Mouse (Mus musculus) limb, embryonic 14.5 days (tissue): Measurements from ENCODE around the gene Micall2. TPM values are rescaled to one million over a fixed set of nuclear protein-coding genes. Genes with fewer than 3 reads are reported as not detected.

Experiments
- ATAC-seq: fragments of 200-750 bp; cut with Nextera tagmentation; 2 replicates; pipeline ENCODE4 v1.8.0; 2017; ENCODE audit warnings: low read depth, moderate number of reproducible peaks, moderate TSS enrichment; ENCODE audit not compliant: low FRiP score
- DNase-seq: peaks from one replicate; pipeline ENCODE4 v3.0.0-alpha.2; 2015; ENCODE audit warnings: low spot score
- H3K27ac ChIP-seq: fragments of 300-500 bp; sonication (generic); replicated peaks from 2 replicates; pipeline ENCODE4 v1.5.1; 2014; ENCODE audit warnings: low read depth, mild to moderate bottlenecking, low read length, moderate library complexity, mixed read lengths
- H3K27me3 ChIP-seq: fragments of 300-500 bp; sonication (generic); 2 replicates; pipeline ENCODE4 v1.6.1; 2014; ENCODE audit warnings: low read length, mixed read lengths; ENCODE audit not compliant: control insufficient read depth, insufficient read depth
- H3K36me3 ChIP-seq: fragments of 300-500 bp; sonication (generic); 2 replicates; pipeline ENCODE4 v1.6.1; 2014; ENCODE audit warnings: mild to moderate bottlenecking, low read length, moderate library complexity, mixed read lengths; ENCODE audit not compliant: control insufficient read depth, insufficient read depth
- H3K4me1 ChIP-seq: fragments of 300-500 bp; sonication (generic); 2 replicates; pipeline ENCODE4 v1.6.1; 2014; ENCODE audit warnings: antibody characterized with exemption, low read length, mixed read lengths; ENCODE audit not compliant: control insufficient read depth, insufficient read depth
- H3K4me2 ChIP-seq: fragments of 300-500 bp; sonication (generic); replicated peaks from 2 replicates; pipeline ENCODE4 v1.6.1; 2014; ENCODE audit warnings: low read depth, mild to moderate bottlenecking, low read length, moderate library complexity; ENCODE audit not compliant: severe bottlenecking
- H3K4me3 ChIP-seq: fragments of 300-500 bp; sonication (generic); replicated peaks from 2 replicates; pipeline ENCODE4 v1.5.1; 2014; ENCODE audit warnings: low read length
- H3K9ac ChIP-seq: fragments of 300-500 bp; sonication (generic); 2 replicates; pipeline ENCODE4 v1.6.1; 2014; ENCODE audit warnings: mild to moderate bottlenecking, low read depth, low read length, moderate library complexity; ENCODE audit not compliant: severe bottlenecking
- H3K9me3 ChIP-seq: fragments of 300-500 bp; sonication (generic); 2 replicates; pipeline ENCODE4 v1.6.1; 2016; ENCODE audit warnings: low read length; ENCODE audit not compliant: control insufficient read depth
- POLR2A ChIP-seq: fragments of 200-500 bp; IDR thresholded peaks from 2 replicates; pipeline ENCODE4 v1.8.0; 2012; ENCODE audit warnings: inconsistent platforms, mild to moderate bottlenecking, moderate library complexity, borderline replicate concordance; ENCODE audit not compliant: insufficient read depth, insufficient read length; ENCODE audit errors: extremely low read depth
- WGBS: fragments of 180-500 bp; shearing (Covaris S2); extraction: QIAGEN DNeasy Blood & Tissue Kit; methylation state at CpG from one replicate; pipeline ENCODE4 v1.1.7; 2014; 5-methylcytosine and 5-hydroxymethylcytosine counted together
- polyA plus RNA-seq, 2 experiments: library from polyadenylated mRNA; depleted of rRNA in 1 of 2; stranded (reverse) in 1 of 2; unstranded in 1 of 2; fragments of >200 nt; fragmentation: Nextera tagmentation in 1 of 2; extraction: Ambion mirVana in 1 of 2; gene quantifications; 2 replicates each; pipeline versions ENCODE4 v1.2.1 to v1.2.3; 2012 to 2014

Gene Micall2
- polyA plus RNA-seq, 2 experiments: 5.5 to 6.5 TPM

- no peak overlapping the region for H3K4me2 ChIP-seq
- H3K4me1 ChIP-seq: no peaks in the 10 kb centered on the region; the same call in 1 of the 2 replicates
- 78% methylated on average over 6 of the region's 7 CpGs for WGBS
- no peaks in the 10 kb centered on the region for H3K27me3 ChIP-seq
- H3K9me3 ChIP-seq: no peaks in the 10 kb centered on the region
- no peak overlapping the region for H3K9ac ChIP-seq
- ATAC-seq (no peak), DNase-seq (no peak)
- peaks cover 9% of the 10 kb centered on the region; the same call in 1 of the 2 replicates for H3K36me3 ChIP-seq
- TF ChIP-seq POLR2A: no peak
- H3K27ac ChIP-seq: no peak overlapping the region
- no peak overlapping the region for H3K4me3 ChIP-seq
Measured at GRCm38 (mm10) chr5:139718949-139719348, 17.2 kb downstream of the Micall2 start.

GRCm38 (mm10) chr5:139718540-139718939 is 17.6 kb downstream of the Micall2 start:
- Histone ChIP-seq H3K9ac (no peak overlapping the region), H3K4me1 (no peaks in the 10 kb centered on the region), H3K36me3 (peaks cover 9% of the 10 kb centered on the region; the same call in 1 of the 2 replicates), H3K4me2 (no peak overlapping the region), H3K27me3 (no peaks in the 10 kb centered on the region), H3K27ac (no peak overlapping the region), H3K4me3 (no peak overlapping the region), H3K9me3 (no peaks in the 10 kb centered on the region)
- no peak for ATAC-seq
- DNase-seq: no peak
- 69% methylated on average over 5 of the region's 6 CpGs for WGBS
- TF ChIP-seq POLR2A: no peak

- Histone ChIP-seq H3K4me3 (no peak overlapping the region), H3K27ac (no peak overlapping the region), H3K36me3 (peaks cover 9% of the 10 kb centered on the region; the same call in 1 of the 2 replicates), H3K4me2 (no peak overlapping the region), H3K9me3 (no peaks in the 10 kb centered on the region), H3K9ac (no peak overlapping the region), H3K27me3 (no peaks in the 10 kb centered on the region), H3K4me1 (no peaks in the 10 kb centered on the region)
- TF ChIP-seq POLR2A: no peak
- DNase-seq (no peak), ATAC-seq (no peak)
- WGBS: 97% methylated on average over 2 of the region's 2 CpGs
Measured at GRCm38 (mm10) chr5:139717723-139718122, 18.4 kb downstream of the Micall2 start.

- no peak for DNase-seq
- Histone ChIP-seq H3K27ac (no peak overlapping the region), H3K4me3 (no peak overlapping the region), H3K9me3 (no peaks in the 10 kb centered on the region), H3K9ac (no peak overlapping the region), H3K27me3 (no peaks in the 10 kb centered on the region), H3K4me1 (no peaks in the 10 kb centered on the region), H3K36me3 (peaks cover 28% of the 10 kb centered on the region), H3K4me2 (no peak overlapping the region)
- WGBS: 92% methylated on average over 10 of the region's 10 CpGs
- TF ChIP-seq POLR2A: no peak
- no peak for ATAC-seq
Measured at GRCm38 (mm10) chr5:139706496-139706895, 29.6 kb downstream of the Micall2 start.

- Histone ChIP-seq H3K4me2 (no peak overlapping the region), H3K36me3 (peaks cover 7% of the 10 kb centered on the region; the same call in 1 of the 2 replicates), H3K9me3 (no peaks in the 10 kb centered on the region), H3K4me3 (no peak overlapping the region), H3K27ac (no peak overlapping the region), H3K27me3 (no peaks in the 10 kb centered on the region), H3K4me1 (no peaks in the 10 kb centered on the region), H3K9ac (no peak overlapping the region)
- 63% methylated on average over 2 of the region's 2 CpGs for WGBS
- DNase-seq: no peak
- no peak for TF ChIP-seq POLR2A
- no peak for ATAC-seq
Measured at GRCm38 (mm10) chr5:139702905-139703304, 33.2 kb downstream of the Micall2 start.

GRCm38 (mm10) chr5:139702236-139702635 is 33.9 kb downstream of the Micall2 start:
- H3K9me3 ChIP-seq: no peaks in the 10 kb centered on the region

More at GRCm38 (mm10) chr5:139702236-139702635, 33.9 kb downstream of the Micall2 start:
- Histone ChIP-seq H3K27me3 (no peaks in the 10 kb centered on the region), H3K9ac (no peak overlapping the region), H3K36me3 (peaks cover 7% of the 10 kb centered on the region; the same call in 1 of the 2 replicates), H3K27ac (no peak overlapping the region), H3K4me2 (no peak overlapping the region), H3K4me3 (no peak overlapping the region), H3K4me1 (no peaks in the 10 kb centered on the region)
- ATAC-seq (no peak), DNase-seq (no peak)
- WGBS: 62% methylated on average over 10 of the region's 10 CpGs
- no peak for TF ChIP-seq POLR2A
